ENCODE assay signal across 8 mouse cellular contexts in the genomic region with DNA sequence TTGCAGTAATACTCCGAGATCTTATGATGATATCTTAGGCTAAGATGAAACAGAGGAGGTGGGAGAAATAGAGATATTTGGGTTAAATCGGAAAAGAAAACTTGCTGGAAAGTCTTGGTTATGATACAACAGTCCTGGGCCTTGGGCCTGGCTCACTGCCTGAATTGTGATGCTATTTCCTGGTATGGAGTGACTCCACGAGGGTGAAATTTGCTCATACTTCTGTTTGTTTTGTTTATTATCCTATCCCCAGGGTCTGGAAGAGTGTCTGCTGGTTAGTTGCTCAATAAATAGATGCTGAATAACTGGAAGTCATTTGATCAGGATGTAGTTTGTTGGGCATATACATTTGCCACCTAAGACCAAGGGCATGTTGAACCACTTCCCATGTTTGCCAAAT.
"Had no signal": no experiment of that assay in that cellular context is flagged by ENCODE, and none has a peak within 500 bp of the region (broad histone marks: within the 10 kb centered on the region; RNA-seq: fewer than 3 reads in every experiment).

No protein-coding gene starts in this region.

- DNase-seq: kidney, adult 18-20 months; kidney, postnatal 36 days; layer of hippocampus, postnatal 36 days; liver, embryonic 13.5 days; right cerebral cortex, adult 18-20 months; right cerebral cortex, postnatal 25 days; spleen, adult 18-20 months; thymus, postnatal 25 days had no signal
